Comparison of ENCODE assay signal across 10 mouse cellular contexts in genomic region chr19:41053530-41053929, GRCm38 (mm10). TPM values are rescaled to one million over a fixed set of nuclear protein-coding genes. Genes with fewer than 3 reads are reported as not detected.
DNase-seq lines count a peak whose midpoint lies in the region; ATAC-seq and TF ChIP-seq lines count a peak whose summit lies in the region.
"Had no signal": no experiment of that assay in that cellular context is flagged by ENCODE, and none has a peak within 500 bp of the region (broad histone marks: within the 10 kb centered on the region; RNA-seq: fewer than 3 reads in every experiment).

No protein-coding gene starts in this region.

- H3K4me1 ChIP-seq in forebrain, postnatal 0 days (ENCODE audit: insufficient read depth), result no peaks in the 10 kb centered on the region
- no peaks in the 10 kb centered on the region for H3K4me1 ChIP-seq in forebrain, embryonic 16.5 days (replicated peaks; ENCODE audit: control insufficient read depth, insufficient read depth, low read length)
- no peaks in the 10 kb centered on the region for H3K4me1 ChIP-seq in spleen, adult 2 months (ENCODE audit: control insufficient read depth, insufficient read depth, insufficient read length)
- no peaks in the 10 kb centered on the region for H3K4me1 ChIP-seq in forebrain, embryonic 14.5 days (ENCODE audit: control insufficient read depth, insufficient read depth, low read length)
- H3K4me1 ChIP-seq: neural tube, embryonic 13.5 days had no signal

- TF ChIP-seq CTCF in forebrain, postnatal 0 days (IDR thresholded peaks at IDR 0.05; ENCODE audit: low read depth), result 0 out of 2 replicates have a peak, but pooled peaks have one; percentile 31
- TF ChIP-seq CTCF in spleen, adult 2 months (IDR thresholded peaks at IDR 0.05; ENCODE audit: extremely low read depth, insufficient read depth, insufficient read length, insufficient replicate concordance), result peak; percentile 74; the same call in 1 of the 2 replicates

- no peaks in the 10 kb centered on the region for H3K36me3 ChIP-seq in forebrain, postnatal 0 days (ENCODE audit: insufficient read depth)
- H3K36me3 ChIP-seq in forebrain, embryonic 16.5 days (ENCODE audit: control insufficient read depth, insufficient read depth), result no peaks in the 10 kb centered on the region
- no peaks in the 10 kb centered on the region for H3K36me3 ChIP-seq in spleen, adult 2 months (ENCODE audit: control insufficient read depth, insufficient read depth, low read length)
- H3K36me3 ChIP-seq in forebrain, embryonic 14.5 days (ENCODE audit: control insufficient read depth, insufficient read depth, low read length), result no peaks in the 10 kb centered on the region
- H3K36me3 ChIP-seq: neural tube, embryonic 13.5 days had no signal

- H3K4me3 ChIP-seq in forebrain, postnatal 0 days (ENCODE audit: low read depth, low read length), result no peak overlapping the region
- H3K4me3 ChIP-seq in forebrain, embryonic 16.5 days (replicated peaks; ENCODE audit: low read length), result no peak overlapping the region
- no peak overlapping the region for H3K4me3 ChIP-seq in spleen, adult 2 months (ENCODE audit: extremely low read depth, insufficient read depth, insufficient read length)
- H3K4me3 ChIP-seq in forebrain, embryonic 14.5 days (ENCODE audit: low read depth, low read length), result no peak overlapping the region
- H3K4me3 ChIP-seq: neural tube, embryonic 13.5 days had no signal

- DNase-seq in forebrain, postnatal 0 days, result no peak
- DNase-seq in 416B (ENCODE audit: low read depth), result peak; percentile 82
- peak; percentile 19 to 42 for DNase-seq in adrenal gland, postnatal 36 days
- peak; percentile 5 to 49 for DNase-seq in kidney, postnatal 36 days
- peak; percentile 33 to 60 for DNase-seq in spleen, adult 2 months (ENCODE audit: low read depth in 1 of 2, low spot score in 2 of 2)
- no peak for DNase-seq in forebrain, embryonic 14.5 days (ENCODE audit: low spot score)
- no peak for DNase-seq in layer of hippocampus, adult 11-12 months (ENCODE audit: low spot score)

- H3K27ac ChIP-seq in forebrain, postnatal 0 days (ENCODE audit: low read depth, low read length), result no peak overlapping the region
- H3K27ac ChIP-seq in forebrain, embryonic 16.5 days (ENCODE audit: low read length), result no peak overlapping the region
- H3K27ac ChIP-seq in spleen, adult 2 months (ENCODE audit: insufficient read depth, low read length), result no peak overlapping the region
- no peak overlapping the region for H3K27ac ChIP-seq in forebrain, embryonic 14.5 days (ENCODE audit: low read depth, low read length)
- H3K27ac ChIP-seq: neural tube, embryonic 13.5 days had no signal

- no peak for TF ChIP-seq POLR2A in spleen, adult 2 months (IDR thresholded peaks at IDR 0.05; ENCODE audit: low read depth, low read length)

- no peak overlapping the region for H3K4me2 ChIP-seq in forebrain, postnatal 0 days (ENCODE audit: low read depth)
- H3K4me2 ChIP-seq in forebrain, embryonic 16.5 days (ENCODE audit: low read length), result no peak overlapping the region
- H3K4me2 ChIP-seq in forebrain, embryonic 14.5 days (ENCODE audit: low read length), result no peak overlapping the region
- H3K4me2 ChIP-seq: neural tube, embryonic 13.5 days had no signal

- no peak overlapping the region for H3K9ac ChIP-seq in forebrain, postnatal 0 days
- no peak overlapping the region for H3K9ac ChIP-seq in forebrain, embryonic 16.5 days (replicated peaks; ENCODE audit: low read depth, low read length)
- no peak overlapping the region for H3K9ac ChIP-seq in forebrain, embryonic 14.5 days (ENCODE audit: low read length)
- H3K9ac ChIP-seq: neural tube, embryonic 13.5 days had no signal

- 35% methylated on average over 10 of the region's 10 CpGs for WGBS in forebrain, postnatal 0 days
- 35% methylated on average over 10 of the region's 10 CpGs for WGBS in forebrain, embryonic 16.5 days
- WGBS in spleen, adult 2 months, result 45% methylated on average over 10 of the region's 10 CpGs
- 39% methylated on average over 10 of the region's 10 CpGs for WGBS in forebrain, embryonic 14.5 days

- H3K9me3 ChIP-seq in forebrain, postnatal 0 days (ENCODE audit: low read length), result no peaks in the 10 kb centered on the region
- H3K9me3 ChIP-seq in forebrain, embryonic 16.5 days (ENCODE audit: control insufficient read depth, low read length), result no peaks in the 10 kb centered on the region
- H3K9me3 ChIP-seq in forebrain, embryonic 14.5 days (replicated peaks; ENCODE audit: control insufficient read depth, low read length), result no peaks in the 10 kb centered on the region
- H3K9me3 ChIP-seq: neural tube, embryonic 13.5 days had no signal

- ATAC-seq in forebrain, postnatal 0 days, result no peak
- ATAC-seq in forebrain, embryonic 16.5 days, result no peak
- ATAC-seq in forebrain, embryonic 14.5 days, result no peak

- no peaks in the 10 kb centered on the region for H3K27me3 ChIP-seq in forebrain, postnatal 0 days (ENCODE audit: insufficient read depth, low read length)
- no peaks in the 10 kb centered on the region for H3K27me3 ChIP-seq in forebrain, embryonic 16.5 days (replicated peaks; ENCODE audit: control insufficient read depth, insufficient read depth, low read length)
- no peaks in the 10 kb centered on the region for H3K27me3 ChIP-seq in spleen, adult 2 months (ENCODE audit: control insufficient read depth, insufficient read depth, low read length)
- no peaks in the 10 kb centered on the region for H3K27me3 ChIP-seq in forebrain, embryonic 14.5 days (replicated peaks; ENCODE audit: control insufficient read depth, insufficient read depth, low read length)
- H3K27me3 ChIP-seq: neural tube, embryonic 13.5 days had no signal

RNA-seq across cellular contexts. Expression of gene Opalin, which starts 23.4 kb away (rescaled TPM):
- not detected in 2 replicates for total RNA-seq in forebrain, postnatal 0 days (2014; rRNA removed)
- polyA plus RNA-seq in forebrain, postnatal 0 days (2015; fragmentation: Nextera tagmentation; extraction: Ambion mirVana), result not detected in 2 replicates
- polyA plus RNA-seq in forebrain, embryonic 16.5 days (2015; fragmentation: Nextera tagmentation; extraction: Ambion mirVana), result not detected in 2 replicates
- not detected for total RNA-seq in adrenal gland, postnatal 36 days (2021)
- polyA plus RNA-seq in spleen, adult 2 months (2012; rRNA removed), result not detected in 2 replicates
- polyA plus RNA-seq in forebrain, embryonic 14.5 days (2014; fragmentation: Nextera tagmentation; extraction: Ambion mirVana), result not detected in 2 replicates
- total RNA-seq: heart, postnatal 36 days had no signal
- polyA plus RNA-seq: neural tube, embryonic 13.5 days had no signal

RNA-seq across cellular contexts. Expression of gene Dntt, which starts 24.5 kb away (rescaled TPM):
- total RNA-seq in forebrain, postnatal 0 days (2014; rRNA removed), result 0.10 and 0.23 TPM in 2 replicates
- 0.14 and 0.23 TPM in 2 replicates for polyA plus RNA-seq in forebrain, postnatal 0 days (2015; fragmentation: Nextera tagmentation; extraction: Ambion mirVana)
- polyA plus RNA-seq in forebrain, embryonic 16.5 days (2015; fragmentation: Nextera tagmentation; extraction: Ambion mirVana), result not detected in 2 replicates
- not detected for total RNA-seq in adrenal gland, postnatal 36 days (2021)
- polyA plus RNA-seq in spleen, adult 2 months (2012; rRNA removed), result 0.43 and 0.89 TPM in 2 replicates
- 0.09 TPM in 1 of 2 replicates, not detected in the other for polyA plus RNA-seq in forebrain, embryonic 14.5 days (2014; fragmentation: Nextera tagmentation; extraction: Ambion mirVana)
- total RNA-seq: heart, postnatal 36 days had no signal

RNA-seq across cellular contexts. Expression of gene Blnk, which starts 59.2 kb away (rescaled TPM):
- 0.08 and 1.1 TPM in 2 replicates for total RNA-seq in forebrain, postnatal 0 days (2014; rRNA removed)
- 1.2 and 1.8 TPM in 2 replicates for polyA plus RNA-seq in forebrain, postnatal 0 days (2015; fragmentation: Nextera tagmentation; extraction: Ambion mirVana)
- 0.51 and 0.56 TPM in 2 replicates for polyA plus RNA-seq in forebrain, embryonic 16.5 days (2015; fragmentation: Nextera tagmentation; extraction: Ambion mirVana)
- total RNA-seq in adrenal gland, postnatal 36 days (2021), result 1 to 10 TPM in 1 of 2 experiments, under 1 TPM in 1; 0.59 to 1.5 TPM
- 54.3 and 61.0 TPM in 2 replicates for polyA plus RNA-seq in spleen, adult 2 months (2012; rRNA removed)
- 0.52 and 0.53 TPM in 2 replicates for polyA plus RNA-seq in forebrain, embryonic 14.5 days (2014; fragmentation: Nextera tagmentation; extraction: Ambion mirVana)

Comparison
In these comparisons a context has a peak if more than half of its experiments do, and no peak if none do; other contexts are left out.
1. DNase-seq: peak in 416B (single experiment), adrenal gland, postnatal 36 days (2 of 2), kidney, postnatal 36 days (2 of 2) and spleen, adult 2 months (2 of 2); none in forebrain, postnatal 0 days (single experiment), forebrain, embryonic 14.5 days (single experiment) and layer of hippocampus, adult 11-12 months (single experiment).
2. RNA of gene Blnk, which starts 59.2 kb away (polyA plus RNA-seq): 54.3 to 61.0 TPM in spleen, adult 2 months; 1.2 to 1.8 TPM in forebrain, postnatal 0 days, 0.51 to 0.56 TPM in forebrain, embryonic 16.5 days and 0.52 to 0.53 TPM in forebrain, embryonic 14.5 days; every median in the first group is over 10 times any median in the second.